Mouse (Mus musculus) intestine, embryonic 14.5 days (tissue): ENCODE measurements around the gene 4930590J08Rik. TPM values are rescaled to one million over a fixed set of nuclear protein-coding genes. Genes with fewer than 3 reads are reported as not detected.
"Not testable (repeated sequence)": the region's sequence is repeated elsewhere in the genome, so short reads cannot be mapped to it uniquely, and the experiment has no call there.

Experiments used
- ATAC-seq: fragments of 200-750 bp; cut with Nextera tagmentation; replicated peaks from 2 replicates; pipeline ENCODE4 v1.8.0; 2017; ENCODE audit warnings: low read depth, moderate number of reproducible peaks, moderate TSS enrichment, moderate library complexity; ENCODE audit not compliant: low FRiP score, low TSS enrichment
- DNase-seq: peaks from one replicate; pipeline ENCODE4 v3.0.0-alpha.2; 2018; ENCODE audit warnings: low spot score
- H3K27ac ChIP-seq: fragments of 300-500 bp; sonication (generic); 2 replicates; pipeline ENCODE4 v1.5.1; 2014; ENCODE audit warnings: low read depth, mild to moderate bottlenecking, control low read depth
- H3K27me3 ChIP-seq: fragments of 300-500 bp; sonication (generic); replicated peaks from 2 replicates; pipeline ENCODE4 v1.6.1; 2014; ENCODE audit warnings: low read length, control low read depth; ENCODE audit not compliant: control insufficient read depth, insufficient read depth
- H3K36me3 ChIP-seq: fragments of 300-500 bp; sonication (generic); 2 replicates; pipeline ENCODE4 v1.6.1; 2014; ENCODE audit warnings: low read length, control low read depth; ENCODE audit not compliant: control insufficient read depth, insufficient read depth
- H3K4me1 ChIP-seq: fragments of 300-500 bp; sonication (generic); replicated peaks from 2 replicates; pipeline ENCODE4 v1.6.1; 2014; ENCODE audit warnings: low read length, control low read depth, mixed read lengths; ENCODE audit not compliant: control insufficient read depth, insufficient read depth
- H3K4me2 ChIP-seq: fragments of 300-500 bp; sonication (generic); 2 replicates; pipeline ENCODE4 v1.6.1; 2014; ENCODE audit warnings: low read length
- H3K4me3 ChIP-seq: fragments of 300-500 bp; sonication (generic); 2 replicates; pipeline ENCODE4 v1.5.1; 2014; ENCODE audit warnings: low read depth, low read length, control low read depth, mixed read lengths
- H3K9ac ChIP-seq: fragments of 300-500 bp; sonication (generic); 2 replicates; pipeline ENCODE4 v1.6.1; 2014; ENCODE audit warnings: mild to moderate bottlenecking, low read length
- H3K9me3 ChIP-seq: fragments of 300-500 bp; sonication (generic); 2 replicates; pipeline ENCODE4 v1.6.1; 2016; ENCODE audit warnings: low read length, control low read depth; ENCODE audit not compliant: control insufficient read depth
- WGBS: fragments of 180-500 bp; shearing (Covaris S2); extraction: QIAGEN DNeasy Blood & Tissue Kit; methylation state at CpG from one replicate; pipeline ENCODE4 v1.1.7; 2014; 5-methylcytosine and 5-hydroxymethylcytosine counted together
- polyA plus RNA-seq: library from polyadenylated mRNA; unstranded; fragments of >200 nt; fragmentation: Nextera tagmentation; extraction: Ambion mirVana; gene quantifications from 2 replicates; pipeline ENCODE4 v1.2.1, GENCODE M21; 2014

4930590J08Rik gene
- polyA plus RNA-seq, 1 experiment from 2014 or later: 0.37 TPM

- ATAC-seq (no peak), DNase-seq (no peak)
- no peaks in the 10 kb centered on the region for H3K4me1 ChIP-seq
- H3K27me3 ChIP-seq: no peaks in the 10 kb centered on the region
- no peaks in the 10 kb centered on the region for H3K36me3 ChIP-seq
- no peak overlapping the region for H3K27ac ChIP-seq
- no peak overlapping the region for H3K4me3 ChIP-seq
- no peak overlapping the region for H3K4me2 ChIP-seq
- no peak overlapping the region for H3K9ac ChIP-seq
- WGBS: 54% methylated on average over 4 of the region's 4 CpGs
- no peaks in the 10 kb centered on the region for H3K9me3 ChIP-seq
Measured at GRCm38 (mm10) chr6:91938491-91938890, 35.9 kb downstream of the 4930590J08Rik start.

GRCm38 (mm10) chr6:91948426-91948825, 45.8 kb downstream of the 4930590J08Rik start:
- no peak overlapping the region for H3K4me2 ChIP-seq
- no peak for DNase-seq
- WGBS: 70% methylated on average over 2 of the region's 2 CpGs
- H3K27ac ChIP-seq: no peak overlapping the region
- ATAC-seq: no peak
- no peak overlapping the region for H3K9ac ChIP-seq
- H3K4me3 ChIP-seq: no peak overlapping the region
- H3K4me1 ChIP-seq: no peaks in the 10 kb centered on the region
- H3K36me3 ChIP-seq: no peaks in the 10 kb centered on the region
- no peaks in the 10 kb centered on the region for H3K27me3 ChIP-seq
- H3K9me3 ChIP-seq: no peaks in the 10 kb centered on the region

GRCm38 (mm10) chr6:91958015-91958414, 55.4 kb downstream of the 4930590J08Rik start:
- H3K27me3 ChIP-seq, H3K27ac ChIP-seq, H3K9ac ChIP-seq, H3K36me3 ChIP-seq, H3K4me2 ChIP-seq, ATAC-seq, H3K4me3 ChIP-seq, H3K9me3 ChIP-seq, DNase-seq: not testable (repeated sequence)
- 25% methylated on average over 1 of the region's 8 CpGs for WGBS
- H3K4me1 ChIP-seq: peaks cover 13% of the 10 kb centered on the region

GRCm38 (mm10) chr6:91960028-91960811, 57.6 kb downstream of the 4930590J08Rik start:
- peaks cover 25% of the 10 kb centered on the region for H3K4me1 ChIP-seq
- no peak overlapping the region for H3K9ac ChIP-seq
- WGBS: 24% methylated on average over 8 of the region's 8 CpGs
- ATAC-seq (no peak), DNase-seq (no peak)
- H3K4me2 ChIP-seq: peak overlapping the region; percentile 36
- H3K36me3 ChIP-seq: no peaks in the 10 kb centered on the region
- H3K4me3 ChIP-seq: no peak overlapping the region
- H3K27ac ChIP-seq: peak overlapping the region; percentile 54; the same call in 1 of the 2 replicates
- H3K9me3 ChIP-seq: no peaks in the 10 kb centered on the region
- H3K27me3 ChIP-seq: peaks cover 9% of the 10 kb centered on the region; the same call in 1 of the 2 replicates

GRCm38 (mm10) chr6:91963429-91963828, 60.8 kb downstream of the 4930590J08Rik start:
- no peaks in the 10 kb centered on the region for H3K9me3 ChIP-seq
- WGBS: 16% methylated on average over 4 of the region's 4 CpGs
- H3K36me3 ChIP-seq: no peaks in the 10 kb centered on the region
- H3K4me1 ChIP-seq: peaks cover 25% of the 10 kb centered on the region
- no peak overlapping the region for H3K9ac ChIP-seq
- ATAC-seq: peak; percentile 59; the same call in 1 of the 2 replicates
- H3K4me3 ChIP-seq: no peak overlapping the region
- H3K27me3 ChIP-seq: 0 out of 2 replicates have a peak, but pooled peaks cover 5% of the 10 kb centered on the region
- no peak overlapping the region for H3K4me2 ChIP-seq
- no peak overlapping the region for H3K27ac ChIP-seq
- DNase-seq: peak; percentile 62

GRCm38 (mm10) chr6:91965060-91965459, 62.5 kb downstream of the 4930590J08Rik start:
- Histone ChIP-seq H3K4me1 (peaks cover 21% of the 10 kb centered on the region), H3K9ac (no peak overlapping the region), H3K27ac (no peak overlapping the region), H3K4me2 (no peak overlapping the region), H3K27me3 (0 out of 2 replicates have a peak, but pooled peaks cover 2% of the 10 kb centered on the region), H3K36me3 (no peaks in the 10 kb centered on the region), H3K9me3 (no peaks in the 10 kb centered on the region), H3K4me3 (no peak overlapping the region)
- ATAC-seq (no peak), DNase-seq (no peak)
- WGBS: 81% methylated on average over 8 of the region's 8 CpGs

GRCm38 (mm10) chr6:91966006-91966405, 63.4 kb downstream of the 4930590J08Rik start:
- Histone ChIP-seq H3K27me3 (0 out of 2 replicates have a peak, but pooled peaks cover 2% of the 10 kb centered on the region), H3K4me1 (peaks cover 12% of the 10 kb centered on the region), H3K4me3 (no peak overlapping the region), H3K9me3 (no peaks in the 10 kb centered on the region), H3K36me3 (no peaks in the 10 kb centered on the region), H3K4me2 (no peak overlapping the region), H3K27ac (no peak overlapping the region), H3K9ac (no peak overlapping the region)
- DNase-seq (no peak), ATAC-seq (no peak)
- WGBS: 46% methylated on average over 6 of the region's 6 CpGs

GRCm38 (mm10) chr6:91972201-91972646, 69.6 kb downstream of the 4930590J08Rik start:
- Histone ChIP-seq H3K4me1 (peaks cover 6% of the 10 kb centered on the region), H3K9ac (no peak overlapping the region), H3K27ac (no peak overlapping the region), H3K4me3 (no peak overlapping the region), H3K9me3 (no peaks in the 10 kb centered on the region), H3K4me2 (no peak overlapping the region), H3K36me3 (no peaks in the 10 kb centered on the region), H3K27me3 (peaks cover 8% of the 10 kb centered on the region; the same call in 1 of the 2 replicates)
- ATAC-seq (no peak; the same call in 1 of the 2 replicates), DNase-seq (no peak)
- WGBS: 32% methylated on average over 9 of the region's 9 CpGs
